Mouse (Mus musculus) WW6 (cell line): ENCODE results near the gene Tmem107.

ENCODE experiments used
- DNase-seq: peaks from one replicate; pipeline ENCODE4 v3.0.0-alpha.2; 2013; ENCODE audit warnings: low read depth, low spot score

Tmem107 gene

GRCm38 (mm10) chr11:69073951-69074775 lies 3.6 kb downstream of the Tmem107 start:
- no peak for DNase-seq

GRCm38 (mm10) chr11:69074776-69075069 lies 4.1 kb downstream of the Tmem107 start:
- DNase-seq: no peak

GRCm38 (mm10) chr11:69075764-69076479 lies 5.3 kb downstream of the Tmem107 start:
- DNase-seq: no peak

GRCm38 (mm10) chr11:69076572-69076971 lies 6.0 kb downstream of the Tmem107 start:
- no peak for DNase-seq

GRCm38 (mm10) chr11:69077316-69077715 lies 6.7 kb downstream of the Tmem107 start:
- DNase-seq: no peak

GRCm38 (mm10) chr11:69078041-69078440 lies 7.4 kb downstream of the Tmem107 start:
- no peak for DNase-seq

DNA sequence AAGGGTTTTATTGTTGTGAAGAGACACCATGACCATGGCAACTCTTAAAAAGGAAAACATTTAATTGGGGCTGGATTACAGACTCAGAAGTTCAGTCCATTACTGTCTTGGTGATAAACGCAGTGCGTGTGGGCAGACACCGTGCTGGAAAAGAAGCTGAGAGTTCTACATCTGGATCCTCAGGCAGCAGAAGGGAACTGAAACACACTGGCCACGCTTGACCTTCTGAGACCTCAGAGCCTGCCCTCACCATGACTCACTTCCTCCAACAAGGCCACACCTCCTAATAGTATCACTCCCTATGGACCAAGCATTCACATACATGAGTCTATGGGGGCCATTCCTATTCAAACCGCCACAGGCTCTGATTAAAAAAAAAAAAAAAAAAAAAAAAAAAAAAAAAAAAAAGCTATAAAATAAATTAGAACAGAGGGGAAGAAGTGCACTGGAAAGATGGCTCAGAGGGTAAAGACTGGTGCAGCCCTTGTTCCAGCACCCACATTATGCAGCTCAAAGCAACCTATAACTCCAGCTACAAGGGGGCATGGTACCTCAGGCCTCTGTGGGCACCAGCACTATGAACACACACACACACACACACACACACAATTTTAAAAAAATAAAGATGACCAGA lies 8.3 kb downstream of the Tmem107 start:
- DNase-seq: no peak

DNA sequence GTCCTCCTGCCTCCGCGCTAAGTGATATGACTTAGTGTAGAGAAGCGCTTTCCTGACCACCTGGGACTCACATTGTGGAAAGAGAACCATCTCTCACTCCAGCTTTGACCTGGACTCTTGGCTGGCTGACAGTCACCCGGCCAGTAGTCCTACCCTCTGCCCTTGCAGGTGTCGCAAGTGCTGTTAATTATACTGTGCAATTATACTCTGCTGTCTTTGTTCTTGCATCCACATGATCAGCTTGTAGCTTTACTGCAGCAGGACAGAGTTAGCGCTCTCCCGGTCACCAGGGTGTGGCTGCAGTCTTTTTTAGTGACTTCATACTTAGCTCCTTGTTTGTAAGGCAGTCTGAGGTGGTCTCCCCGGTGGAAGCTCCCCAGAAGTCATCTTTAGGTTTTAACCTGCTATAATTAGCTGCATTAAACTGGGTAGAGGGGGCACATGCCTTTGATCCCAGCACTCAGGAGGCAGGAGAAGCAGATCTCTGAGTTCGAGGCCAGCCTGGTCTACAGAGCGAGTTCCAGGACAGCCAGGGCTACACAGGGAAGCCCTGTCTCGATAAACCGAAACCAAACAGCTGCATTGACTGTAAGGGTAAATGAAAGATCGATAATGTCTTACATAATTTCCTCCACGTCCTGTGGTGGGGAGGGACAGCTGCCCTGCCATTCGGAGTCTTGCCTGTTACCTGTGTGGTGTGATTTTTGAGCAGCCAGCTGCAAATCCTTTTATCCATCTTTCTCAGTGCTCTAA lies 9.7 kb downstream of the Tmem107 start:
- DNase-seq: no peak

DNA sequence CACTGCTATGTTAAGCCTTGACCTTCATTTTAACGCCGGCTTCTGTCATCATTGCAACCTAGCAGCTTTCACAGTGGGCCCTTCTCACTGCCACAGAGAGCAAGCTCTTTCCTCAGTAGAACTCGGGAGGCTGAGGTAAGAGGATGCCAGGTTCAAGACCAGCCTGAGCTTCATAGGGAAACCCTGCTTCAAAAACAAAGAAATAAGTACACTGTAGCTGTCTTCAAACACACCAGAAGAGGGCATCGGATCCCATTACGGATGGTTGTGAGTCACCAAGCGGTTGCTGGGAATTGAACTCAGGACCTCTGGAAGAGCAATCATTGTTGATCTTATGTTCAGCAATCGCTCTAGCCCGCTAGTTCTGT lies 10.2 kb downstream of the Tmem107 start:
- DNase-seq: no peak

DNA sequence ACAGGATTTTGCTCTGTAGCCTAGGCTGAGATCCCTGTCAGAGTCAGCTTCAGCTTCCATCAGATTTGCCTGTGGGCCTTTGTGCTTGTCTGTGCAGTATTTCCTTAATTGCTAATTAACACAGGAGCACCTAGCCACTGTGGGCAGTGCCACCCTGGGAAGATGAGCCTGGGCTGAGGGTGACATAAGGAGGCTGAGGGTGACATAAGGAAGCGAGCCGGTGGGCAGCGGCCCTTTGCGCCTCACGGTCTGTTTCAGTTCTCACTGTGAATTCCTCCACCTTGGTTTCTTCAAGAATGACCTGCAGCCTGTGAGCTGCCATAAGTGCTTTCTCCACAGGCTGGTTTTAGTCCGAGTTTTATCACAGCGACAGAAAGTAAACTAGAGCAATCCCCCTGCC lies 11.0 kb downstream of the Tmem107 start:
- no peak for DNase-seq

GRCm38 (mm10) chr11:69085608-69086007 lies 15.0 kb downstream of the Tmem107 start:
- DNase-seq: no peak

- DNase-seq: no peak
Measured at GRCm38 (mm10) chr11:69086390-69086789, 15.8 kb downstream of the Tmem107 start.

- no peak for DNase-seq
Measured at GRCm38 (mm10) chr11:69087082-69087481, 16.5 kb downstream of the Tmem107 start.

GRCm38 (mm10) chr11:69087597-69087996 lies 17.0 kb downstream of the Tmem107 start:
- no peak for DNase-seq

GRCm38 (mm10) chr11:69088103-69088855 lies 17.7 kb downstream of the Tmem107 start, which contains the start of gene Vamp2:
Gene Vamp2 (plus strand): TSS chr11:69088490.
- DNase-seq: no peak

- DNase-seq: no peak
Measured at GRCm38 (mm10) chr11:69088856-69089615, 18.4 kb downstream of the Tmem107 start.

DNA sequence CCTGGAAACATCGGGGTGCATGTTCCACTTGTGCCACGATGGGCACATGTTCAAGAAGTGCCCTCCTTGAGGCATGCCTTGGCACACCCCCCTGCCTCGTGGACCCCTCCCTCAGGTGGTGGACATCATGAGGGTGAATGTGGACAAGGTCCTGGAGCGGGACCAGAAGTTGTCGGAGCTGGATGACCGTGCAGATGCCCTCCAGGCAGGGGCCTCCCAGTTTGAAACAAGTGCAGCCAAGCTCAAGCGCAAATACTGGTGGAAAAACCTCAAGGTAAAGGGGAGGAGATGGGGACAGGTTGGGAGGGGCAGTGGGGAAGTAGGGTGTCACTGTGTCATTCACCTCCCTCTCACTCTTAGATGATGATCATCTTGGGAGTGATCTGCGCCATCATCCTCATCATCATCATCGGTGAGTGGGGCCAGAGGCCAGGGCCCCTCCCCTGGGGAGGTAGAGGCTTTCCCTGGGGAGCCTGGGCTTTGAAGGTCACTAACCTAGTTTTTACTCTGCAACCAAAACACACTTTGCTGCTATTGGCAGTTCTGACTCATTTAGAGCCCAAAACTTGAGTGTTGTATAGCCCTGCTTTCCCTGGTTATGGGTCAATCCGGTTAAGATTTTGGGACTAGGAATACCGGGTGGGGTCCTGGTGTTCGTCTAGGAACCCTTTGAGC lies 19.1 kb downstream of the Tmem107 start:
- DNase-seq: no peak

- DNase-seq: no peak
Measured at GRCm38 (mm10) chr11:69090367-69090766, 19.8 kb downstream of the Tmem107 start.

- no peak for DNase-seq
Measured at GRCm38 (mm10) chr11:69091566-69092385, 21.2 kb downstream of the Tmem107 start.
